Mouse (Mus musculus) hindbrain, embryonic 10.5 days (tissue): ENCODE measurements around the gene Mpped2. TPM values are rescaled to one million over a fixed set of nuclear protein-coding genes. Genes with fewer than 3 reads are reported as not detected.

ENCODE experiments used
- DNase-seq: peaks from one replicate; pipeline ENCODE4 v3.0.0-alpha.2; 2017; ENCODE audit warnings: low spot score
- H3K27ac ChIP-seq: fragments of 300-500 bp; sonication (generic); 2 replicates; pipeline ENCODE4 v1.5.1; 2016; ENCODE audit warnings: mild to moderate bottlenecking, moderate library complexity
- H3K27me3 ChIP-seq: fragments of 300-500 bp; sonication (generic); 2 replicates; pipeline ENCODE4 v1.6.1; 2016; ENCODE audit warnings: mild to moderate bottlenecking; ENCODE audit not compliant: poor library complexity, insufficient read depth, severe bottlenecking
- H3K36me3 ChIP-seq: fragments of 300-500 bp; sonication (generic); 2 replicates; pipeline ENCODE4 v1.6.1; 2016; ENCODE audit warnings: mild to moderate bottlenecking, moderate library complexity
- H3K4me1 ChIP-seq: fragments of 300-500 bp; sonication (generic); replicated peaks from 2 replicates; pipeline ENCODE4 v1.6.1; 2016; ENCODE audit warnings: mild to moderate bottlenecking
- H3K4me3 ChIP-seq: fragments of 300-500 bp; sonication (generic); 2 replicates; pipeline ENCODE4 v1.5.1; 2016; ENCODE audit warnings: mild to moderate bottlenecking, moderate library complexity
- H3K9me3 ChIP-seq: fragments of 300-500 bp; sonication (generic); 2 replicates; pipeline ENCODE4 v1.6.1; 2016; ENCODE audit warnings: mild to moderate bottlenecking, moderate library complexity
- WGBS: fragments of 180-500 bp; shearing (Covaris S2); methylation state at CpG from one replicate; pipeline ENCODE4 v1.1.7; 2016; 5-methylcytosine and 5-hydroxymethylcytosine counted together
- polyA plus RNA-seq: library from polyadenylated mRNA; unstranded; fragments of >200 nt; fragmentation: Nextera tagmentation; extraction: Ambion mirVana; gene quantifications from 2 replicates; pipeline ENCODE4 v1.2.1, GENCODE M21; 2016

The Mpped2 gene
- polyA plus RNA-seq, 1 experiment from 2014 or later: 35.2 TPM

DNA sequence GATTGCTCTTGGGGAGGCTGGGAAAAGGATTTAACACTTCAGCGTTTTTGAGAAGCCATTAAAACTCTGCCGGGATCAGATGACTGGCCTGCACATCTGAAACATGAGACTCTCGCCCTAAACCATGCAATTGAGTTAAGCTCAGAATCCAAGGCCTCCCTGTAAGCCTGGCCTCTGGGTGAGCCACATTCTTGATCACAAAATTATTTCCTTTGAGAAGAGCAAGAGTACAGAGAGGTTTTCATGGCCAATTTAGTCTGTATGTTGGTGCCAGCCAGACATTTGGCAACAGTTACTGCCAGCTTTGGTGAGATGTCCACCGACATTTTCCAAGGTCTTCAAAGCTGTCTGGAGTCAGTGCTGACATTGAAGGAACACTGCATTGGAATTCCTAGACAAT is 20.1 kb downstream of the Mpped2 start:
- Histone ChIP-seq H3K9me3 (no peaks in the 10 kb centered on the region), H3K4me1 (peaks cover 50% of the 10 kb centered on the region), H3K27me3 (no peaks in the 10 kb centered on the region), H3K36me3 (no peaks in the 10 kb centered on the region), H3K27ac (no peak overlapping the region), H3K4me3 (no peak overlapping the region)
- WGBS: 48% methylated on average over 4 of the region's 4 CpGs
- DNase-seq: no peak

DNA sequence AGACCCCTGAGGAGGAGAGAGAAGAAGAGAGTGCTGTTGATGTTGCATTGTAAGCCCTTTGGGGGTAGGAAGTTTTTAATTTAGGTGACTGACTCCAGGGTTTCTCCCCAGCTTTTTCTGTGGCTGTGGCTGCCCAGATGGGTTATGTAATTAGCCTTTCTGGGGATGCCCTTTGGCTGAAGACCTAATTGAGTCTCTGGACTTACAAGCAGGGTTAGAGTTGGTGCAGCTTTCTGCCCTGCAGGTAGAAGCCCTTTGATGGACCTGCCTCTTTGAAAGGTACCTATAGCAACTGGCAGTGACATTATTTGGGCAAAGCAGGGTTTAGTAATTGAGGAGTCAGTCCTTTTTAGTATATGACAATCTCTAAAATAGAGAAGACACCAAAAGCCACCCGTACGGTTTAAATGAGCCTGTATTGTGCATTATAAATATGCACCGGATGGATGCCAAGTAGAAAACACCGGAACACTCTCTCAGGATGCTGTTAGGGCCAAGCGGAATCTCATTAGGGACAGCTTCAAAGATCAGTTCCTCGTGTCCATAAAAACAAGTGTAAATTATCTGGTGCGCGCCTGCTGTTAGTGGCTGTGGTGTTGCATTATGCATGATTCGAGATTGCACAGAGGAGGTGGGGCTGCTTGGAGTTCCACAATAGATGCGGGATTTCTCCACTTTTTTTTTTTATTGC is 22.8 kb downstream of the Mpped2 start:
- Histone ChIP-seq H3K9me3 (no peaks in the 10 kb centered on the region), H3K36me3 (no peaks in the 10 kb centered on the region), H3K4me1 (peaks cover 55% of the 10 kb centered on the region), H3K27ac (no peak overlapping the region), H3K27me3 (no peaks in the 10 kb centered on the region), H3K4me3 (no peak overlapping the region)
- 60% methylated on average over 10 of the region's 10 CpGs for WGBS
- DNase-seq: no peak

DNA sequence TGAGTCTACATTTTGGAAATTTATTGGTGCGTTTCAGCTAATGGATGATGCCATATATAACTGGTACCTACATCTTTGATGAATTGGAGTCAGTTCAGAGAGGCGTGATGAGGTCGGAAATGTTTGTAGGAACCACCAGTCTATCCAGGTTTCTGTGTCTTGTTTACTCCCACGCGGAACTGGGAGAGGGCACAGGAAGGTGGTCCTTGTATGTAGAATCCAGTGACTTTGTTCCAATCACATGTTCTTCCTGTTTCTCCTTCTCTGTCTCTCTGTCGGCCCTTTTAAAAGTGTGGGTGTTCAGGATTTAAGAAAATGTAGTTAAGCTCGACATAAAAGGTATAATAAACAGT is 23.3 kb downstream of the Mpped2 start:
- no peak overlapping the region for H3K4me3 ChIP-seq
- H3K4me1 ChIP-seq: peaks cover 55% of the 10 kb centered on the region
- H3K36me3 ChIP-seq: no peaks in the 10 kb centered on the region
- no peak overlapping the region for H3K27ac ChIP-seq
- WGBS: 88% methylated on average over 7 of the region's 7 CpGs
- no peaks in the 10 kb centered on the region for H3K27me3 ChIP-seq
- H3K9me3 ChIP-seq: no peaks in the 10 kb centered on the region
- no peak for DNase-seq

- Histone ChIP-seq H3K4me3 (no peak overlapping the region), H3K27me3 (no peaks in the 10 kb centered on the region), H3K9me3 (no peaks in the 10 kb centered on the region), H3K36me3 (no peaks in the 10 kb centered on the region), H3K27ac (no peak overlapping the region), H3K4me1 (peaks cover 44% of the 10 kb centered on the region)
- no peak for DNase-seq
- WGBS: 93% methylated on average over 5 of the region's 5 CpGs
These were observed 25.8 kb downstream of the Mpped2 start for GRCm38 (mm10) chr2:106718888-106719287.

GRCm38 (mm10) chr2:106719434-106719833 is 26.4 kb downstream of the Mpped2 start:
- WGBS: 91% methylated on average over 3 of the region's 3 CpGs
- no peak for DNase-seq
- Histone ChIP-seq H3K36me3 (no peaks in the 10 kb centered on the region), H3K9me3 (no peaks in the 10 kb centered on the region), H3K4me1 (peaks cover 44% of the 10 kb centered on the region), H3K4me3 (no peak overlapping the region), H3K27me3 (no peaks in the 10 kb centered on the region), H3K27ac (no peak overlapping the region)

DNA sequence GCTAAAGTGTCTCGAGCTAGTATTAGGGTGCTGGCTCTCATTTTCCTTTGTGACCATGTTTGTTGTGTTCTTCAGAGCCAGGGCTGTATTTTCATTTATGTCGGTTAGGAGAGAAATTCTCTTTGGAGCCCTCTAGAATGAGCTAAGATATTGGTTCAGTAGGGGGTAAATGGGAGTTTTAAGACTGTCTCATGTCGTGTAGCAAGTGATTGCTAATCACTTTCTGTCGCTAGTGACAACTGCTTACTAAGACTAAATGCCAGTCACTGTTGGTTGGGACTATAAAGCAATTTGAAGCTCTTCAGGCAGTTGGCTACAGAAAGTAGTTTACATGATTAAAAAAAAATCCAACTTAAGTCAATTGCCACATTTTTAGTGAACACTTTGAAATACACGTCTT is 27.6 kb downstream of the Mpped2 start:
- Histone ChIP-seq H3K27ac (no peak overlapping the region), H3K9me3 (no peaks in the 10 kb centered on the region), H3K27me3 (no peaks in the 10 kb centered on the region), H3K4me1 (peaks cover 38% of the 10 kb centered on the region), H3K4me3 (no peak overlapping the region), H3K36me3 (no peaks in the 10 kb centered on the region)
- 52% methylated on average over 5 of the region's 5 CpGs for WGBS
- DNase-seq: no peak

- DNase-seq: no peak
- no peaks in the 10 kb centered on the region for H3K27me3 ChIP-seq
- H3K4me3 ChIP-seq: no peak overlapping the region
- H3K36me3 ChIP-seq: 0 out of 2 replicates have a peak, but pooled peaks cover 3% of the 10 kb centered on the region
- peaks cover 29% of the 10 kb centered on the region for H3K4me1 ChIP-seq
- 83% methylated on average over 4 of the region's 4 CpGs for WGBS
- no peak overlapping the region for H3K27ac ChIP-seq
- no peaks in the 10 kb centered on the region for H3K9me3 ChIP-seq
These were observed 29.0 kb downstream of the Mpped2 start for GRCm38 (mm10) chr2:106722020-106722419.

- DNase-seq: no peak
- H3K4me3 ChIP-seq: no peak overlapping the region
- 0 out of 2 replicates have a peak, but pooled peaks cover 3% of the 10 kb centered on the region for H3K36me3 ChIP-seq
- H3K4me1 ChIP-seq: peaks cover 22% of the 10 kb centered on the region
- H3K27me3 ChIP-seq: no peaks in the 10 kb centered on the region; the same call in 1 of the 2 replicates
- H3K9me3 ChIP-seq: no peaks in the 10 kb centered on the region
- no peak overlapping the region for H3K27ac ChIP-seq
- WGBS: 77% methylated on average over 6 of the region's 6 CpGs
These were observed 37.0 kb downstream of the Mpped2 start for GRCm38 (mm10) chr2:106729951-106730564.

- Histone ChIP-seq H3K27me3 (no peaks in the 10 kb centered on the region; the same call in 1 of the 2 replicates), H3K27ac (peak overlapping the region; percentile 12; the same call in 1 of the 2 replicates), H3K4me3 (no peak overlapping the region), H3K9me3 (no peaks in the 10 kb centered on the region), H3K36me3 (0 out of 2 replicates have a peak, but pooled peaks cover 3% of the 10 kb centered on the region), H3K4me1 (peaks cover 26% of the 10 kb centered on the region)
- DNase-seq: no peak
- 83% methylated on average over 8 of the region's 8 CpGs for WGBS
These were observed 37.5 kb downstream of the Mpped2 start for GRCm38 (mm10) chr2:106730608-106731007.

DNA sequence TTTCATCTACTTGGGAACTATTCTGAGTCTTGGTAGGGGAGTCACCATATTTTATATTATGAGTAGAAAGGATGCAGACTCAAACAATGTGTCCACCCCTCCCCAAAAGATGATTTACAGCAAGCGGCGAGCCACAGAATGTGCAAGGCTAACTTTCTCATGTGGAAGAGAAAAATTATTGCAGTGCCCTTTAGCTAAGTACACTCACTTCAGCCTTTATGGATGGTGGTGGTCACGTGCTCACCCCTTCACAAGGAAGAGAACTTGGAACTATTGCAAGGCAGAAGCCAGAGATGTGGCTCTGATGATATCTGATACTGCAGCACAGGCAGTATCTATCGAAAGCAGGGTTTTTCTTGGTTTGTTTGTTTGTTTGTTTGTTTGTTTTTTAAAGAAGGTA is 38.4 kb downstream of the Mpped2 start:
- H3K36me3 ChIP-seq: 0 out of 2 replicates have a peak, but pooled peaks cover 2% of the 10 kb centered on the region
- 90% methylated on average over 4 of the region's 4 CpGs for WGBS
- H3K4me1 ChIP-seq: peaks cover 33% of the 10 kb centered on the region
- H3K27me3 ChIP-seq: no peaks in the 10 kb centered on the region; the same call in 1 of the 2 replicates
- DNase-seq: no peak
- H3K27ac ChIP-seq: no peak overlapping the region
- H3K9me3 ChIP-seq: no peaks in the 10 kb centered on the region
- no peak overlapping the region for H3K4me3 ChIP-seq

- H3K9me3 ChIP-seq: no peaks in the 10 kb centered on the region
- no peak overlapping the region for H3K27ac ChIP-seq
- no peaks in the 10 kb centered on the region; the same call in 1 of the 2 replicates for H3K27me3 ChIP-seq
- H3K4me3 ChIP-seq: no peak overlapping the region
- H3K36me3 ChIP-seq: no peaks in the 10 kb centered on the region
- WGBS: 73% methylated on average over 3 of the region's 3 CpGs
- H3K4me1 ChIP-seq: peaks cover 34% of the 10 kb centered on the region
- DNase-seq: no peak
These were observed 39.1 kb downstream of the Mpped2 start for GRCm38 (mm10) chr2:106732171-106732570.

DNA sequence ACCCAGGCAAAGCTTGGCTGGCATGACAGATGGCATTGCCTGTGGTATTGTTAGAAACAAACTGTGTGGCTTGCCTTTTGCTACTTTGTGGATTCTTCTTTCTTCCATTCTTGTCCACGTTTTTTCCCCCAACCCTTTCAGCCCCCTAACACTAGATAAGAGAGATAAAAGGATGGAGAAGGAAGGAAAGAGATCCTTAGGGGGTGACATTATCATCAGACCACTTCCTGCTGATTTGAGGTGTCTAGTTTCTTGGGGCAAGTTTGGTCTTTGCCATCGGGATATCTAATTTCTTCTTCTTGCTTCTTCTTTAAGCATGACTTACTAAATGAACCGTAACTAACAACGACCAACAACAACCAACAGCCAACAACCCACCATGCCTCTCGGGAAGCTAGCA is 40.3 kb downstream of the Mpped2 start:
- DNase-seq: no peak

GRCm38 (mm10) chr2:106734004-106734403 is 40.9 kb downstream of the Mpped2 start:
- Histone ChIP-seq H3K27me3 (no peaks in the 10 kb centered on the region; the same call in 1 of the 2 replicates), H3K4me1 (peaks cover 34% of the 10 kb centered on the region), H3K27ac (no peak overlapping the region), H3K36me3 (no peaks in the 10 kb centered on the region), H3K9me3 (peaks cover 2% of the 10 kb centered on the region; the same call in 1 of the 2 replicates), H3K4me3 (no peak overlapping the region)
- WGBS: 69% methylated on average over 4 of the region's 4 CpGs
- DNase-seq: no peak

More for the DNA sequence above, 40.3 kb downstream of the Mpped2 start:
- no peaks in the 10 kb centered on the region for H3K36me3 ChIP-seq
- H3K4me3 ChIP-seq: no peak overlapping the region
- 57% methylated on average over 5 of the region's 5 CpGs for WGBS
- peaks cover 34% of the 10 kb centered on the region for H3K4me1 ChIP-seq
- no peak overlapping the region for H3K27ac ChIP-seq
- no peaks in the 10 kb centered on the region; the same call in 1 of the 2 replicates for H3K27me3 ChIP-seq
- H3K9me3 ChIP-seq: no peaks in the 10 kb centered on the region
